Mouse (Mus musculus) liver (tissue): ENCODE measurements around the gene Itgav.
"Not testable (repeated sequence)": the region's sequence is repeated elsewhere in the genome, so short reads cannot be mapped to it uniquely, and the experiment has no call there.

Experiments used
- DNase-seq: peaks from one replicate; pipeline ENCODE4 v3.0.0-alpha.2; 2020; ENCODE audit warnings: mixed read lengths

The Itgav gene

DNA sequence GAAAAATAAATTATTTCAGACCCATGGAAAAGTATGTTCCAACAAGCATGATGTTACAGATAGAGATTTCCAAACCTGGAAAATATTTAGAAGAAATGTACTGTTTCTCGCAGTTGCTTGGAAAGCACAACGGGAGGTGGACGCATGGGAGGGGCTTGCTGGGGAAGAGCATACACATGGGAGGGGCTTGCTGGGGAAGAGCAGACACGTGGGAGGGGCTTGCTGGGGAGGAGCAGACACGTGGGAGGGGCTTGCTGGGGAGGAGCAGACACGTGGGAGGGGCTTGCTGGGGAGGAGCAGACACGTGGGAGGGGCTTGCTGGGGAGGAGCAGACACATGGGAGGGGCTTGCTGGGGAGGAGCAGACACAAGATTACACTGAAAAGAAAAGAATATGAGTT, 10.9 kb upstream of the Itgav start:
- DNase-seq: not testable (repeated sequence)

DNA sequence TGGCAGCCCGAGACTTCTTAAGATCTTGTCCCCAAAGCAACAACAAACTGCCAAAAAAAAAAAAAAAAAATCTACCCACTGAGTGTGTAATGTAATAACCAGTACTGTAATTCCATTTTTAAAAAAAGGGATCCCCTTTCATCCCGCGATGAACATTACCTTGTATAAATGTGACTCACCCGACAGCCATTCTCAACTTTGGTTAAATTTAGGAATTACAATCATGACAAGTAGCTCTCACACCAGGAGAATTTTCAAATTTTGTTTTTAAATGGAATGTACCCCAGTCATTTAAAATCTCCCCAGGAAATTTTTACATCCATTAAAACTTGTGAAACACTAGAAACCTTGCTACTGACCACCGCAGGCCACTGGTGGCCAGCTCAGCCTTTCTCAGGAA, 10.3 kb upstream of the Itgav start:
- DNase-seq: no peak

DNA sequence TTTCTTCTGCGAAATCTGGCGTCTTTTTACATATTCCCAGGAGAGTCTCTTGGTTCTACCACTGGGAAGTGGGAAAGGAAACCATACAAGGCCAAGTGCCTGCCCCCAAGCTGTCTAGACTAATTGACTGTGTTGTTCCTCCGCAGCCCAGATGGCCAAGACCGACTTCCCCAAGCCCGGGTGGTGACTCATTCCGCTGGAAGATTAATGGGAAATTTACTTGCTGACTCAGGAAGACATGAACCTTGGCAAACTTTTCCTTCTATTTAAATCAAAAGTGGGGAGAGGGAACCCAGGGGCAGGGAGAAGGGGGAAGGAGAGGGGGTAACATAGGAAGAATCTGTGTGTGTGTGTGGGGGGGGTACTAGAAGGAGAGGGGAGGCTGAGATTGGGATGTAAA, 9.4 kb upstream of the Itgav start:
- peak; percentile 46 for DNase-seq

DNA sequence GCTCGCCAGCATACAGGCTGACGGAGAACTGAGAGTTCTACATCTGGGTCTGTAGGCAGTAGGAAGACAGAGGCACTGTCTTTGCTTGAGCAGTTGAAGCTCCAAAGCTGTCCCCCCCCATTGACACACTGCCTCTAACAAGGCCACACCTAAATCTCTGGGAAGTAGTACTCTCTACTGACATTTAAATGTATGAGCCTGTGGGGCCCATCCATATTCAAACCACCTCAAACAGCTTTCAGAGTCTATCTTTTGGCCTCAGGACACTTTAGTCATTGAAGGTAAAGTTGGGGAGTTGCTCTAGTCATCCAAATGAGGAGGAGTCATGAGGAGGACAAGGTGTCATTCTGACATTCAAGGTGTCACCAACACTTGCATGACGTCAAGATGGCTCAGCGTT, 5.9 kb upstream of the Itgav start:
- no peak for DNase-seq

DNA sequence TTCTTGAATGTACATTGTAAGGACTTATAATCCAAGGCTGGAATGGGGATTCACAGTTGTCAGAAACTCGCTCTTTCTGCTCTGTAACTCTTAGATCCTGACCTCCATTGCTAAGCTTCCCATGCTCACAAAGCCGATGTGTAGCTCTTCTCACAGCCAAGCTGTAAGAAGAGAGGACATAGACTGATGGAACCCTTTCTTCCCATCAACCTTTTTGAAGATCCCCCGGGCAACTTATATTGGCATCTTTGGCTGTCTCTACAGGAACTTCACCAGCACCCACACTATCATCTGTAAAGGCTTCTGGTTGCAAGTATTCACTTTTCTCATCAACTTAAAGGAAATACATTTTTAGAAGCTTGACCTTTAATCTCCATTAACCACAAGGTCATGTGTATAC, 2.6 kb upstream of the Itgav start:
- no peak for DNase-seq

DNA sequence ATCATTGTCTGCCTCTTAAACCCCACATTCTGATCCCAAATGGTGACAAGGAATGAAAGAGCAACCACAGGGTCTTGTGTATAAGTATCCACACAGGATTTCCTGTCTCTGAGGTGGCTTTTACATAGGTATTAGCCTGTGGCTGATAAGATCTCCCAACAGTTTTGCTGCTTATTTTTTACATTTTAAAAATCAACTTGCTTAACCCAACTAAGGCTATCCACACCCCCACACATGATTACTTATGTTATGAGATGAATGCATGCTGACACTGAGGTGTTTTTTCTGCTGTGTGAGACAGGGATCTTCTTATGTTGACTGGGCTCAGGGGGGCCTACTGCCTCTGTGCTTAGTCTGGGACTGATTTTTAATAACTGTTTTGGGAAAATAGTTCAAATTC, 1.3 kb upstream of the Itgav start:
- DNase-seq: no peak

DNA sequence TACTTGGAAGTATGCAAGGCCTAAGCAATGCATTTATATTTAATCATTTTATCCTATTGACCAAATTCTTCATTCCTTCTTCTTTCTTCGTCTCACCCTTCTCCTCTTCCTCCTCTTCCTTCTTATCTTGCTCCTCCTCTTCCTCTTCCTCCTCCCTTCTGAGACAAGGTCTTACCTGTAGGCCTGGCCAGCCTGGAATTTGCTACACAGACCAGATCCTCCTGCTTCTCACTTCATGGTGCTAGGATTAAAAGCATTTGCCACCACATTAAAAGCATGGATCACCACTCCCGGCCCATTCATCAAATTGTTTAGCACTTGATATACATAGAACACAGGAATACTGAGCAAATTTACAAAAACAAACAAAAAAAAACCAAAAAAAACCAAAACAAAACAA, 851 bp upstream of the Itgav start:
- DNase-seq: no peak

DNA sequence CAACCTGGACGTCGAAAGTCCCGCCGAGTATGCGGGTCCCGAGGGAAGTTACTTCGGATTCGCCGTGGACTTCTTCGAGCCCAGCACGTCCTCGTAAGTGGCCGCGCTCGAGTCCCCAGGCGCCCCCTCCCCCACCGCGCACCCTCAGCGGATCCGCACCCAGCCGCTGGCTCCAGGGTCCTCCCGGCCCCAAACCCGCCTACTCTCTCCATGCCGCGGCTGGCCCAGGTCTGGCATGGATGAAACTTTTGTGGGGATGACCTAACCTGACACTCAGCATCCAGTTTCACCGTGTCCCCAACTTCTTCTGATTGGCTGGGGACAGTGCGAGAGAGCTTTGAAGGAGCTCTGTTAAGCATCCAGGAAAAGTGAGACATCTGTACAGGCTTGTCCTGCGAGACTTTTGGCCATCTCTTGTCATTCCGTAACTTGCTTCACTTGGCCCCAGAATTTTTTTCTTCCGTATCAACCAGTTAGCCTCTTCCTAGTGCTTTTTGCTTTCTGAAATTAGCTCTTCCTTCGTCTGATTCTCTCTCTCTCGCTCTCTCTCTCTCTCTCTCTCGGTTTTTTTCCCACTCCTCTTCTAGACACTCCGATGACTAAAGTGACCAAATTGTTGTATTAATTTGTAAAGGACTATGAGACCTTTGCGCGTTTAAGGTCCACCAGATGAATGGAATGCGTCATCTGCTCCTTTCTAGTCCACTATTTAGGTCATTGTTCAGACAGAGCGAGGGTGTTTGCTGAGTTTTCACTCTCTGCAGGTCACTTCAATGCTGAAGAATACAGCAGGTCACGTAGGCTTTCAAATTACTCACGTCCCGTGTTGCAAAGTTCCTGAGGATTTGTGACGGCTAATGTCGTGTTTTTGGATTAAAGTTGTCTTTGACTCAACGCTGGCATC, 882 bp downstream of the Itgav start:
- peak; percentile 38 for DNase-seq

DNA sequence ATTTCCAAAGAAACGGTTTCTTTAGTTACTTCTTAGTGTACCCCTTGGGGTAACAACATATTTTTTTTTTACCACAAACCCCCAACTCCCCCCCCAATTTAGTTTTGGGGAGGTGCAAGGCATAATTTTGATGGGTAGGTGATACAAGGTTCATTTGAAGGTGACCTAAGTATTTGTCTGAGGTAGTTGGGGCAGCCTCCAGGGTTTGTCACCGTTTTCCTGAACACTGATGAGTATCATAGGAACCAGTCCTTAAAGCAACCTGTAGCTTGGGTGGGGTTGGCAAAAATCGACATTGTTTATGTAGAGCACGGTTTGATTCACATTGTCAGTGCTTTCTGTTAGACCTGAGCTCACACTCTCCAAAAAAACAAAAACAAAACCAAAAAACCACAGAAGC, 1.6 kb downstream of the Itgav start:
- DNase-seq: no peak

DNA sequence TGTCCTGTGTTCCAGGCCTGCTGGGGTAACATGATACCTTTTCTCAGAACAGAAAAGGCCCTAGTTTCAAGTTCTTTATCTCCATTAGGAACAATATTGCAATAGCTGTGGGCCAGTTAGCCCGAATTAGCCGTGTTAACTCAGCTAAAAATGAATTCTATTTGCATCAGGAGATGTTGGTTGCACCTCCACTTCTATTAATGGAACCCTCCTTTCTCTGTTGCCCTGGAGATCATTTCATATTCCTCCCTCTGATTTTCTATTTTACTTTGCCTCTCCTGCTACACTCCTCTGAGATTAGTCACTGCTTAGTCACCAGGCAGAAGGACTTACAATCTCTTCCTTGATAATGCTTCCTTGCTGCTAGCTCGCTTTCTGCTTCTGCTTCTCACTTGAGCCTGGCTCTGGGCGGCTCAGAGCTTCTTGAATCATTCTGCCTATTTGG, 4.1 kb downstream of the Itgav start:
- no peak for DNase-seq

DNA sequence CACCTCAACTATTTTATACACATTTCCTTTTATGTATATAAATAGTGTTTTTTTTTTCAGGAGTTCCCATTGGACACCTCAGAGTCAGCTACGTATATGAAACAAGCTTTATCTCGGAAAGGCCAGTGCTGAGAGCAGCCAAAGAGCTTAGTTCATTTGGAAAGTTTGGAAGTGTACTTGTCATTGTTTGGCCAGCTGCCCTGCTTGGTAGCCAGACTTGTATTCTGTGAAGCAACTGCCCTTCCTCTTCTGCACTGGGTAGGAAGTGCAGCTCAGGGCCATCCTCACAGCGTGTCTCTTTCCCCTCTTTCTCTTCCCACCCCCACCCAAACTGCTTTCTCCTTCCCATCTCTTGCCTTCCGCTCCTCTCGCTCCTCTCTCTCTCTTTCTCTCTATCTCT, 5.1 kb downstream of the Itgav start:
- no peak for DNase-seq

DNA sequence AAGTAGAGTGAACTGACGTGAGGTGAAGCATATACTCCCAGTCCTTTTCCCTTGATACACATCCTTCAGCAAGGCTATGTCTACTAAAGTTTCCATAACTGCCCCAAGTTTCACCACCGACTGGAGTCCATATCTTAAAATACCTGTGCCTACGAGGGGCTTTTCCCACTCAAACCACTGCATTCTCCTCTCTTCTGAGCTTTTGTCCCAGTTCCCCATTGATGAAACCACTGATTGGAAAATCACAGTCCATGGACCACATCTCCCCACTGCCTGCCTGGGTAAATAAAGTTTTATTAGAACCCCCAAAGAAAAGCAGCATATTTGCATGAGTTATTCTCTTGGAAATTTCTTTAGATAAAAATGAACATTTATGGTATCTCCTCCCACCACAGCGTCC, 8.7 kb downstream of the Itgav start:
- DNase-seq: no peak

DNA sequence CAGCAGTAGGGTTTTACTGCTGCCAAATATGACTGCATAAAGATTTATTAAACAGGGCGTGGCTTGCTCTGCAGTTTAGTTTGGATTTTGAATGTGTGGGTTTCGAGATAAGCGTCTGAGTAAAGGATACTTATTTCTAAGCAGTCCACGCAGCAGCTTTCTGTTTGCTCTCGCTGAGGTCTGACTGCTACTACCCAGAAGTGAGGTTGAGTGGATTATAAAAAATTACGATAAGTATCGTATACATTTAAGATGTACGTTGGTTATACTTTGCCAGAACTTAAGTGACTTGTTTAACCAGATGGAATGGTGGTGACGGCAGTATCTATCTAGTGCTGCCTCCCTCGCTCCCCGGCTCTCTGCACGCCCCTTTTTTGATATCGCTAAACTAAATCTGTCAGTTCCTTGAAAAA, 9.8 kb downstream of the Itgav start:
- no peak for DNase-seq

DNA sequence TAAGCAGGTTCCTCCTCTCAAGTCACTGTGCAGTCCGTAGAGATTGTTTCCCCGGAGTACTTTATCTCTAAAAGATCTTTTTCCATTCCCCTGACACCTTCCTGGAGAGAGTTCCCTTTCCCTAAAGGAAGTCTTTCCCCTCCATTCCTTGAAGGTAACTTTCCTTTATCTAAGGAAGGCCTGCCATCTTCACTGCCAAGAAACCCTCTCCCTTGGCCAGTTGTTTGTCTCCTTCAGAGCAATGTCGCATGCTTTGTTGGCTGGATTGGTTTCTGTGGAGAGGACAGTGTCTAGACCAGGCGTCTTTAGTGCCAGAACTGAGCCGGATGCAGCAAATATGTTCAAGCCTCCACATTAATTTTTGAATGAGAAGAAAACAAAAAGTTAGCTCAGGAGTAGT, 11.1 kb downstream of the Itgav start:
- DNase-seq: no peak

DNA sequence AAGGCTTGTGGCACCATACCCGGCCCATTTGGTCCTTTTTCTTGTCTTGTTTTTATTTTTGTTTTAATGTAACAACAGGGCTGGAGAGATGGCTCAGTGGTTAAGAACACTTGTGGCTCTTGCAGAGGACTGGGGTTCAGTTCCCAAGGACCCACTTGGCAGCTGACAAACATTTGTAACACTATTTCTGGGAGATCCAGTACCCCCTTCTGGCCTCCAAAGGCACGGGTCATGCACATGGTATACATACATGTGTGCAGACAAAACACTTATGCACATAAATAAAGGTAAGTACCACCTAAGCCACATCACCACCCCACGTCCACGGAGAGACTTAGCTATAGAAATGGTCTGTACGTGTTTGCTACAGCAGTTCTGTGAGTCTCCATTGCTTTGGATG, 12.6 kb downstream of the Itgav start:
- DNase-seq: no peak

DNA sequence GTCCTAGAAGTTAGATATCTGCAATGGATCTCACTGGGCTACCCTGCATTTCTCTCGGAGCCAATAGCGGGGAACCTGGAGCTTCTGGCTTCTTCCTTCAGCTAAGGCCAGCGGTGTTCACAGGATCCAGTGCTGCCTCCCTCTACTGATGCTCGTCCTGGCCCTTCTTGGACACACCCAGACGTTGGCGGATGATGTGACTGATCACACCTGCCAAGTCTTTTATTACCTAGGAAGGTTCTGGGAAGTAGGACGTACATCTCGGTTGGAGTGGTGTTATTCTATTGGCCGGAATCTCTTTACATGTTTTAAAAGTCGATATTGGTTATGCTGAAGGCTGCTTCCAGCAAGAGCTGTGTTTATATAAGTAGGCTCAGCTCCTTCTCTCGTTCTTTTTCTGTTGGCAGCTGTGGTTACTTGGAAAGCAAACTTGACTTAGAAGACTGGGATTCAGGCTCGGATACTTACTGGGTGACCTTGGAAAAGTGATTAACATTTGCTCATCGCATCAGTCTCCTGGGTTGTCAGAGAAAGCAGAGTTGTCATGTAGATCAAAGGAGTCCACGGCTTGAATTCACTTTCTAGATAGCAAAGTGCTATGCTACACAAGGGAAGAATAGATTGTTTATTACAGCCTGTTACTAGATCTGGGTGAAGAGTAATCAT, 14.5 kb downstream of the Itgav start:
- DNase-seq: no peak

DNA sequence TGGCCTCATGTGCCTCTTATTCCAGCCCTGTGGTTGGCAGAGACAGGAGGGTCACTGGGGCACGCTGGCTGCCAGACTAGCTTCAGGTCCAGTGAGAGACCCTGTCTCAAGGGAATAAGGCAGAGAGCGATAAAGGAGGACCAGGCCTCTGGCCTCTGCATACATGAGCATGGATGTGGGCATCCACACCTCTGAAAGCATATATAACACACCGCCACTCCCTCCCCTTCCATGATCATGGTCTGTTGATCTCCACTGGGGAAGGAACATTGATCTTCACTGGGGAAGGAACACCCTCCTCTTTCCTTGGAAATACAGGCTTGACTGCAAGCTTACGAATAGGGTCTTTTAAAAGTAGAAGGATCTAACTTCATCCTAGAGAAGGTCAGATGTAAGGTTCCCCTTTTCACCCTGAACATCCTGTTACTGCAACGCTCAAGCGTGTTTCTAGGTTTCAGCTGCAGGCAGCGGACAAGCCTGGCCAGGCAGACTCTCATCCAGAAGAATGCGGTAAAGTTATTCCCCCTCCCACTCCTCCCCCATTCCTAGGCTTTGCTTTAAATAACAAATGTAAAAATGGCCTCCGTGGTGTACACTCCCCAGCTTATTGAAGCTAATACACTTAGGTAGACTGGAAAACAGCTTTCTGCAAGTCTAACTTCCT, 15.4 kb downstream of the Itgav start:
- no peak for DNase-seq

DNA sequence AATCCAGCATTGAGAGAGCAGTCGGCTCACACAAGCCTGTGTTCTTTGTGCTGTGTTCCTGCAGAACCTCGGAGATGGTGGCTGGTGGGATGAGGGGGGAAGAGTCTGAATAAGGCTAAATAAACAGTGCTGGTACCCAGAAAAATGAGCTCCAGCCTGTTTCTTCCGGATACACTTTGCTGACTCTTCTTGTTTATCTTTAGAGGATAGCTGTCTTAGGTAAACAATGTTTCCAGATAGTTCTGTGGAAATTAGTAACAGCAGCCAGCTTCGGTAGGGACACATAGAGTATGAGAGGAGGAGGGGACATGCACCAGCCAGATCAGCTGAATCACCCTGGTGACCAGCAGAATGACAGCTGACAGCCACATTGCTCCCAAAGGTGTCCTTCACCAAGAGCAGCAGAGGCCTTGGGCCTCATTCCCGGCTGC, 16.4 kb downstream of the Itgav start:
- DNase-seq: no peak

DNA sequence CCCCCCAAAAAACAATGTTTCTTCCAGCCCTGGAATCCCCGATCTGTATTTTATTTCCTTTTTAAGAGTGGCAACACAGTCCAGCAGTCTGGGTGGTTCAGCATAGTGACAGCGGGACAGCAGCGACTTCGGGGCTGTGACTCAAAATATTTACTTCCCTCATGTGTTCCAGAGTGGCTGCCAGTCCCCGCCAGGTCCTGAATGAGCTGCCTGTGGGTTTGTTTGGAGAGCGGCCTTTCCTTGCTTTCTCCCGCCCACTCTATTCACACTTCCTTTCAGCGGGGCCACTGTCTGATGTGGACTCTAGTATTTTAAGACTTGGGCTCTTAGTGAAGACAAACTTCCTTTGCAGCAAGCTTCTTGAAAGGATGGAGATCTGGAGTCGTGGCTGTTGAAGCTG, 18.0 kb downstream of the Itgav start:
- no peak for DNase-seq

DNA sequence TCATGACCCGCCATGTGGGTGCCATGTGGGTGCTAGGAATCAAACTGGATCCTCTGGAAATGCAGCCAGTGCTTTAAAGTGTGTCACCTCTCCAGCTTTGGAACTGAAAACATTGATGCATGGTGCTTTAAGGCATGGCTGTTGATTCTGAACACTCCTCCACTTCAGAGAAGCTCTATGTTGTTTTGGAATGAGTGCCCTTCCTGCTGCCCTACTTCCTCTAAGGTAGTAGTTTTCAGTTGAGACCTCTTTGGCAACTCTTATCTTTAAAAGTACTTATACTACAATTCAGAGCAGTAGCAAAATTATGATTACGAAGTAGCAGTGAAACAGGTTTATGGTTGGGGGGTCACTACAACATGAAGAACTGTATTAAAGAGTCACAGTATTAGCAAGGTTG, 18.6 kb downstream of the Itgav start:
- DNase-seq: no peak

DNA sequence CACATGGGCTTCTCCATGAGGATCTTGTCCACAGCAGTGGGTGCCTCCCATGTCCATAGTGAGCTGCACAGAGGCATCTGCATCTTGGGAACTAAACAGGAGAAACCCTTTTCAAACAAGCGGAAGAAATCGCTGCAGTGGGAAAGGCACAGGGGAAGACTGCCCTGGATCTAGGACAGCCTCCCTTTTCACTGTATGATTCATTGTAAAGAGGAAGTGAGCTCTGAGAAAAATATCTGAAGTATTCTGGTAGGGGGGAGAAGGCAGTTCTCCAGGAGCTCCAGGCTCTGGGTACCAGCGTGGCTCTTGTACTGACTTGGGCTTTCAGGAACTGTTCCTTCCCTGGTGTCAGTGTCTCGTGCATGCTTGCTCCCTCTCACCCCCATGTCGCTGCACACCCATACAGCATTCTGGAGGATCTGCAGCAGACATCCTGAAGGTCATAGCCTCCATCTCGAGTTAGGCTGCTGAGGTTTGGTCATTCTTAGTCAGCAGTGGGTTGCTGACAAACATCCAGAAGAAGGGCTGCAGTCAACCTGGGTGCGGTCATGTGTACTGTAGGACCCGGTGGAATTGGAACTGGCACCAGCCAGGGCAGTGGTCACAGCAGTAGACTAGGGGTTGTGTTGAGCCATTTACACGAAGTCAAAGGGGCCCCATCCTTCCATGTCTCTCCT, 20.2 kb downstream of the Itgav start:
- no peak for DNase-seq

DNA sequence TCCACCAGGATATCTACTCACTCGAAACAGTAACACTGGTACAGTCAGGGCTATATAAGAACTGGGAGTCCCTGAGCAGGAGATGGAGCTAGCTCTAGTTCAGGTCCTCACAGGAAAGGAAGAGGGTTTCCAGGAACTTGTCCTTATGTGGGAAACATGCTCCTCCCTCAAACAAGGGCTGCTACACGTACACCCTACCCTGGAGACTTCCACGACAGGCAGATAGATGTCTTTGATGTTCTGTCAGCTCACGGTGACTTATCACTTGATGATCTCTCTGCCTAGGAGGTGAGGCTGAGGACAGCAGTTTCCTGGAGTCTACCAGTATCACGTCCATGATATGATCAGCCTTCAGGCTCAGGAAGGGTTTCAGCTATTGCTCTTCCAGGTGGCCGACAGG, 21.1 kb downstream of the Itgav start:
- DNase-seq: no peak

DNA sequence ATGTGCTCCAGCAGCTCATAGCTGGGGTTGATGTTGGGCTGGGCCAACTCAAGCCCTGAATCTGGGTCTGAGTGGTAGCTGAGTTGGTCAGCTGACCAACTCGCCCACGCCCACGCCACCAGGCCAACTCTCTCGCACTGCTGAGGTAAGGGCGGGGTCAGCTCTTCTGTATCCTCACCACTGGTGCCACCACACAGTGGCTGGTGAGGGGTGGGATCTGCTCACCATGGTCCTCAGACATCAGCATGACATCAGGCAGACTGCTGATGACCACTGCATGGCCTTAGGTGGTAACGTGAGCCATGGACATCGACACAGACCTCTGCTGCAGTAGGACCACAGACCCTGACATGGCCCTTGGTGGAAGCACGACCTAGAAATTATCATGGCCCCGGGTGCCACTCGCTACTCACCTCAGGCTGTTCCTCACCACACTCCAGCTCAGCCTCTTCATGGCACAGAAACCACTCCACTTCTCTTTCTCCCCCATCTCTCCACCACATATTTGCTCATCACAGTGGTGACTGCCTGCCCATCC, 24.5 kb downstream of the Itgav start:
- DNase-seq: no peak
